Mouse (Mus musculus) gastrocnemius, adult 8-10 months (tissue): ENCODE results near the gene Nxnl2. TPM values are rescaled to one million over a fixed set of nuclear protein-coding genes. Genes with fewer than 3 reads are reported as not detected.
"Not testable (repeated sequence)": the region's sequence is repeated elsewhere in the genome, so short reads cannot be mapped to it uniquely, and the experiment has no call there.

Source experiments
- DNase-seq, 2 experiments: peaks; one replicate each; pipeline ENCODE4 v3.0.0; 2022; ENCODE audit warnings: low spot score in 2 of 2
- total RNA-seq, 4 experiments: library from RNA; stranded (reverse); gene quantifications; 2 replicates each; pipeline ENCODE4 v1.2.4; 2022

The Nxnl2 gene
- total RNA-seq, 4 experiments from 2014 or later, result not detected

- no peak for DNase-seq
These were observed 8.1 kb downstream of the Nxnl2 start for GRCm38 (mm10) chr13:51178932-51179331.

GRCm38 (mm10) chr13:51179362-51179761, 8.5 kb downstream of the Nxnl2 start:
- DNase-seq, result no peak

GRCm38 (mm10) chr13:51182236-51182635, 11.4 kb downstream of the Nxnl2 start:
- no peak for DNase-seq

DNA sequence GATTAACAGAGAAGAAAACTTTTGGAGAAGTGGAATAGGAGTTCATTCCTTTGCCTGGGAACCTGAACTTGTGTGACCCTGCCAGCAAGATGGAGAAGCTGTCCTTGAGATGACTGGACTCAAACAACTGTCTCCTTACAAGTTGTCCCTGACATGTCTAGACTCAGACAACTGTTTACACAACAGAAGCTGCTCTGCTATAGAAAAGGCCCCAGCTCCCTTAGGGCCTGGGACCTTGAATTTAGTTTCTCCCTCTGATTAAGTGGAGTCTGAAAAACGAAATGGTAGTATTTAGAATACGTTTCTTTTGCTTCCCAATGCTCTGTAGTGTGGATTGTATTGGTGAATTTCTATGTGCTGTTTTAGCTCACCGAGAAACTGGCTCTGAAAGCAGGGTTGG, 14.1 kb downstream of the Nxnl2 start:
- no peak for DNase-seq

DNA sequence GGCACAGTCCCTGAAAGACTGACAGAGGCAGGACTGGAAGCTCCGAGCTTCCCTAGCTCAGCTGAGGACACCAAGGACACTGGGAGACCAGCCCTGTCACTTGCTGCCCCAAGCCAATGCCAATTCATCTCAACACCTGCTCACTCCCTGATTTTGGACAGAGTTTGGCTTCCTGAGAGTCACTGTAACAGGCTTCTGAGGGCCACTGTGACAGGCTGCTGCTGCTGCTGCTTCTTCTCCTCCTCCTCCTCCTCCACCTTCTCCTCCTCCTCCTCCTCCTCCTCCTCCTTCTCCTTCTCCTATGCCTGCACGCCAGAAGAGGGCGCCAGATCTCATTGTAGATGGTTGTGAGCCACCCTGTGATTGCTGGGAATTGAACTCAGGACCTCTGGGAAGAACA, 19.5 kb downstream of the Nxnl2 start:
- no peak for DNase-seq

- no peak for DNase-seq
These were observed 20.8 kb downstream of the Nxnl2 start for GRCm38 (mm10) chr13:51191416-51192140.

DNA sequence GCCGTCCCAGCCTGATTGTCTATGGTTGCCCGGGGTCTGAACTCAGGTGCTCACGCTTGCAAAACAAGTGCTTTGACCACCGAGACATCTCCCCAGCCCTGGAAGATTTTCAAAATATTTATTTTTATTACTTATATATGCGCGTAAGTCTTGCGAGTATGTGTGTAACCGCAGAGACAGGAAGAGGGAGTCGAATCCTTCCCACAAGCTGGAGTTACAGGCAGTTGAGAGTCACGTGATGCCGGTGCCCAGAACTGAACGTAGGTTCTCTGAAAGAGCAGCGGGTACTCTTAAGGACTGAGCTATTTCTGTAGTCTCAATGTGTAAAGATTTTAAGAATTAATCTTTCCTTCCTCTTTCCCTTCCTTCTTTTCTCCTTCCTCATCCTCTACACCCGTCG, 23.1 kb downstream of the Nxnl2 start:
- no peak for DNase-seq

DNA sequence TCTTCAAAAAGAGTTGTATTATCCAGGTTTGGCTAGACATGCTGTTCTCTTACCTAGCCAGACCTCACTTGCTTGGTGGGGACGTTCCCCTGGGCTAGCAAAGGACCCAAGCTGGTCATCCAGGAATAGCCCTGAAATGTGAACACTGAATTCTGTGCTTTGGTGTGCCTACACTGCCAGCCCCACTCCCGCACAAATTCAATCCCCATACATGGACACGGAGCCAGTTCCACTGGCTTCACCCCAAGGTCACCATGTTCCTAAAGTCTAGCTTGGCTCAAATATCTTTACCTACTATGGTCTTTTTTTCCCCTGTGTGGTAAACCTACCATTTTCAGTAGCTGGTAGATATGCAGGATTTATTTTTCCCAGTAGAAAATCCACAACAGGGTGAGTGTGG, 26.9 kb downstream of the Nxnl2 start:
- DNase-seq, result peak in 1 of 2 experiments; percentile 17

DNA sequence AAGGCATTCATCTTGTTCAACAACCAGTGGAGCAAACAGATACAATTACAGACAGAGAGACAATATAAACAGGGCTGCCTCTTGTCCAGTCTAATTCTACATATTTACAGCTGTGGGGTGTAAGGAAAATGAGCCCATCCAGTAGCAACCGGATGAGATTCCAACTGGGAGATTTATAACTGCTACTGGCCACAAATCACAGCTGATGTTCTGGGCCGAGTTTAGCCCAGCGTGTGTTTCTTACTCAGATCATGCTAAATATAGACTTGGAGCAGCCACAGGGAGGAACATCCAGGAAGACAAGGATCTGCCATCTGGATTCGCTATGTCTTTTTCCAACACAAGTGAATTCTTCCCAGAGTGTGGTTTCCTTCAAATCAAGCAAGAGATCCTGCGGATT, 27.4 kb downstream of the Nxnl2 start:
- peak; percentile 27 to 37 for DNase-seq

- DNase-seq, result not testable (repeated sequence)
These were observed 31.4 kb downstream of the Nxnl2 start for GRCm38 (mm10) chr13:51201985-51202843.

DNA sequence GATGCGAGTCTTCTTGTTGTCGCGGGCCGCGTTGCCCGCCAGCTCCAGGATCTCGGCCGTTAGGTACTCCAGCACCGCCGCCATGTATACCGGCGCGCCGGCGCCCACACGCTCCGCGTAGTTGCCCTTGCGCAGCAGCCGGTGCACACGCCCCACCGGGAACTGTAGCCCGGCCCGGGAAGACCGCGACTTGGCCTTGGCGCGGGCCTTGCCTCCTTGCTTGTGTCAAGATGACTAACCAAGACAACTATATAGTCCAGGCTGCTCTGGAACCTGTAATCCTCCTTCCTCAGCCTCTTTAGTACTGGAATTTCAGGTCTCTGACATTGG, 32.0 kb downstream of the Nxnl2 start:
- peak; percentile 6 to 27 for DNase-seq

- DNase-seq, result no peak
These were observed 32.6 kb downstream of the Nxnl2 start for GRCm38 (mm10) chr13:51203467-51203866.

- not testable (repeated sequence) for DNase-seq
These were observed 33.3 kb downstream of the Nxnl2 start for GRCm38 (mm10) chr13:51204081-51204480.

DNA sequence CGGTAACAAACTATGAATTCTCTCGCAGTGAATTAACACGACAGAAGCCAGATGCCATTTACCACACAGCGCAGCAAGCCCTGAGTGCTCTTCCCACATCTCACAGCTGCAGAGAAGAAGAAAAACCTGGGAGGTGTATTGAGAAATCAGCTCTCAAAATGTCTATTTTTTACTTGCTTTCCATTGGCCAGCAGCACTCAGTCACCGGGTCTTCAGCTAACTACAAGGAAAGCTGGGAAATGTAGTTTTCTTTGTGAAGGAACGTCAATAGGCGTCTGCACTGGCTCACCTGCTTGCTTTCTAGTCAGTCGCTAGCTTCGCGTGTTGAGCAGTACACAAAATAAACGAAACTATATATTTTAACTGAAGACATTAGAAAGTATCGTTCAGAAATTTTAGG, 37.1 kb downstream of the Nxnl2 start:
- DNase-seq, result no peak

DNA sequence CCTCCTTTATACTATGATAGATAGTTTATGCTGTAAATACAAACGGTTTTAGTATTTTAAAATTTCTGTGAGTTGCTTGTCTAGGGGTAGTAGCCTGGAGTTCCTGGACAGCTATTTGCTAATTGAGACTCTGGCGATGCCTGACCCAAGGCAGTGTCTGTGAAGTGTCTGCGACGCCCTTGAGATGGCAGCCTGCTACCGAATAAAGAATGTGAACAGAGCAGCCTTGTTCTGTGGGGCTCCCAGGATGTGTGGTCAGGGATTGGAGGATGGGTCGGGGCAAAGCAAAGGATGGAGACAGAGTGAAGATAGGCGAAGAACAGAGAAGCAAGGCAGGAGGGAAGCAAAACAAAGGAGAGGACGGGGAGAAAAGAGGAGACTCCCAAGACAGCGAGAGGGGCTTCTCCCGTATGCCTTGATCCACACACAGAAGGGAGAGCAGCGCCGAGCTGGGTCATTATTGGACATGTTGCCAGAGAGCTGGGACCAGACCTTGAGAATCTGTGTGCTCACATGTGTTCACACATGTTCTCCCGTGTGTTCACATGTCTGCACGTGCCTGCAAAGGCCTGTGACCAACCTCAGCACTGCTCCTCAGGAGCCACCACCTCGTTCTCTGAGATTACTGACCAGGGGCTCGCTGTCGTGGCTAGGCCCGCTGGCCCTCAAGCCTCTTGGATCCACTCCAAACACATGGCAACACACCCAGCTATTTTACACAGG, 37.7 kb downstream of the Nxnl2 start:
- no peak for DNase-seq

DNA sequence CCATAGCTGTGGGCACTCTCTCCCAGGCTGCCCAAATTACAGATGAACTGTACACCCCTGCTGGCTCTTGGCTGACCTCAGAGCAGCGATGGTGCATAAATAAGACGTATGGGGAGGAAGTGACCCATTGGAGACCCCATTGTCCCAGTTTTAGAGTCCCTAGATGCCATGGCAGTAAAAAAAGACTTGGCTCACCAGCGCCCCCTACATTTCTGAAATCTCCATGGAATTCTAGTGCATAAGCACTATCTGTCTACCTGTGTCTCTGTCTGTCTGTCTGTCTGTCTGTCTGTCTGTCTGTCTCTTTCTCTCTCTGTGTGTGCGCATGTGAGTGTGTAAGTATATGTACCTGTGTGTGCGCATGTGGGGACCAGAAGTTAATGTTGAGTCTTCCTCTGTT, 39.8 kb downstream of the Nxnl2 start:
- no peak for DNase-seq

DNA sequence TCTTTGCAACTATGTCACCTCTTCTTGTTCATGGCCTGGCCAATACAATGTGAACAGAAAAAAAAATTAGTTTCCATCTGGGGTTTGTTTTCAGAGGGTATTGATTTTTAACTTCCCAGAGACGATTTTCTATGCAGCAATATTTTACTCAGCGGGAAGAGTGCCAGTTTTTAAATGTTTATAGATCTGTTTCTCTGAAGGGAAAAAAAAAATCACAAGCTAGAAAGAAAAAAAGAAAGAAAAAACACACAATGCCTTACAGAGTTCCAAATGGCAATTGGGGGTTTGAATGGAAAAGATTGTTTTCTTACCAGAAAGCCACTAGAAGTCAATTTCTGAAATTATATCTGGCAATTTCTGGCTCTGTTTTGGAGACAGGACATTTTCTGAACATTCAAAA, 43.9 kb downstream of the Nxnl2 start:
- no peak for DNase-seq

DNA sequence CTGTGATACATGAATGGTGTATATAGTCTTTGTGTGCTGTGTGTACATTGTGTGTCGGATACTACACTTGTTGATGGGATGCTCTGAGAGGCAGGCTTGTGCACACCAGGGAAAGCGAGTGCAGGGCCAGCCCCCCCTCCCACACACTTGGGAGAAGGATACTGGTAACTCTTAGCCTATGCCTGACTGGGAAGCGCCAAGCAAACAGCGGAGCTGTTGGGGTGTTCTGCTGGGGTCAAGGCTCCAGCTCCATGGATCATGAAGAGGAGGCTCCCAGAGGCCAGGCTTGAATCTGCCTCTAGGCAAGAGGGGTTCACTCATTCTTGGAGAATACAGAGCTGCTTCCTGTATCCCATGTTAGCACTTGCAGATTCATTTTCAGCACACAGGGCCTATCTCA, 50.1 kb downstream of the Nxnl2 start:
- DNase-seq, result no peak

GRCm38 (mm10) chr13:51221425-51222160, 50.8 kb downstream of the Nxnl2 start:
- DNase-seq, result no peak
